Mouse (Mus musculus) midbrain, embryonic 14.5 days (tissue): ENCODE data around the gene Kidins220. TPM values are rescaled to one million over a fixed set of nuclear protein-coding genes. Genes with fewer than 3 reads are reported as not detected.

Experiments
- ATAC-seq: fragments of 200-750 bp; cut with Nextera tagmentation; 2 replicates; pipeline ENCODE4 v1.8.0; 2017; ENCODE audit warnings: moderate number of reproducible peaks, moderate library complexity; ENCODE audit not compliant: low FRiP score, low TSS enrichment
- DNase-seq: peaks from one replicate; pipeline ENCODE4 v3.0.0-alpha.2; 2015
- H3K27ac ChIP-seq: fragments of 300-500 bp; sonication (generic); replicated peaks from 2 replicates; pipeline ENCODE4 v1.5.1; 2014; ENCODE audit warnings: mild to moderate bottlenecking, low read depth, low read length, moderate library complexity
- H3K27me3 ChIP-seq: fragments of 300-500 bp; sonication (generic); 2 replicates; pipeline ENCODE4 v1.6.1; 2014; ENCODE audit warnings: low read length, control low read depth, mixed read lengths; ENCODE audit not compliant: control insufficient read depth, insufficient read depth
- H3K36me3 ChIP-seq: fragments of 300-500 bp; sonication (generic); 2 replicates; pipeline ENCODE4 v1.6.1; 2014; ENCODE audit warnings: low read length, control low read depth; ENCODE audit not compliant: control insufficient read depth, insufficient read depth
- H3K4me1 ChIP-seq: fragments of 300-500 bp; sonication (generic); 2 replicates; pipeline ENCODE4 v1.6.1; 2014; ENCODE audit warnings: mild to moderate bottlenecking, antibody characterized with exemption, low read length, control low read depth; ENCODE audit not compliant: control insufficient read depth, insufficient read depth
- H3K4me2 ChIP-seq: fragments of 300-500 bp; sonication (generic); 2 replicates; pipeline ENCODE4 v1.6.1; 2014; ENCODE audit warnings: mild to moderate bottlenecking, low read length, moderate library complexity
- H3K4me3 ChIP-seq: fragments of 300-500 bp; sonication (generic); replicated peaks from 2 replicates; pipeline ENCODE4 v1.5.1; 2014; ENCODE audit warnings: low read depth, low read length
- H3K9ac ChIP-seq: fragments of 300-500 bp; sonication (generic); replicated peaks from 2 replicates; pipeline ENCODE4 v1.6.1; 2014; ENCODE audit warnings: mild to moderate bottlenecking, low read length, moderate library complexity
- H3K9me3 ChIP-seq: fragments of 300-500 bp; sonication (generic); 2 replicates; pipeline ENCODE4 v1.6.1; 2016; ENCODE audit warnings: low read length, control low read depth, mixed read lengths; ENCODE audit not compliant: control insufficient read depth
- WGBS: fragments of 180-500 bp; shearing (Covaris S2); extraction: QIAGEN DNeasy Blood & Tissue Kit; methylation state at CpG from one replicate; pipeline ENCODE4 v1.1.7; 2014; 5-methylcytosine and 5-hydroxymethylcytosine counted together
- polyA plus RNA-seq: library from polyadenylated mRNA; unstranded; fragments of >200 nt; fragmentation: Nextera tagmentation; extraction: Ambion mirVana; gene quantifications from 2 replicates; pipeline ENCODE4 v1.2.1, GENCODE M21; 2014

The Kidins220 gene
- polyA plus RNA-seq, 1 experiment from 2014 or later, result 188 TPM

GRCm38 (mm10) chr12:24933996-24934395, 40.7 kb upstream of the Kidins220 start:
- Histone ChIP-seq H3K4me3 (no peak overlapping the region), H3K4me2 (no peak overlapping the region), H3K9ac (no peak overlapping the region), H3K4me1 (peaks cover 22% of the 10 kb centered on the region), H3K27me3 (no peaks in the 10 kb centered on the region), H3K9me3 (no peaks in the 10 kb centered on the region), H3K27ac (no peak overlapping the region), H3K36me3 (peaks cover 5% of the 10 kb centered on the region; the same call in 1 of the 2 replicates)
- ATAC-seq (no peak), DNase-seq (no peak)
- WGBS, result 87% methylated on average over 3 of the region's 3 CpGs

GRCm38 (mm10) chr12:24936281-24936680, 38.4 kb upstream of the Kidins220 start:
- DNase-seq (no peak), ATAC-seq (no peak)
- H3K36me3 ChIP-seq, result peaks cover 21% of the 10 kb centered on the region
- H3K4me3 ChIP-seq, result no peak overlapping the region
- WGBS, result 77% methylated on average over 1 of the region's 1 CpGs
- no peaks in the 10 kb centered on the region for H3K27me3 ChIP-seq
- H3K4me1 ChIP-seq, result peaks cover 22% of the 10 kb centered on the region
- H3K9ac ChIP-seq, result no peak overlapping the region
- no peak overlapping the region for H3K27ac ChIP-seq
- H3K9me3 ChIP-seq, result no peaks in the 10 kb centered on the region
- no peak overlapping the region for H3K4me2 ChIP-seq

- no peak for ATAC-seq
- peaks cover 38% of the 10 kb centered on the region for H3K36me3 ChIP-seq
Observed at GRCm38 (mm10) chr12:24939372-24939771, 35.4 kb upstream of the Kidins220 start.

GRCm38 (mm10) chr12:24942619-24943287, 32.0 kb upstream of the Kidins220 start:
- Histone ChIP-seq H3K4me1 (no peaks in the 10 kb centered on the region), H3K9me3 (no peaks in the 10 kb centered on the region), H3K4me3 (no peak overlapping the region), H3K27ac (no peak overlapping the region), H3K4me2 (no peak overlapping the region), H3K36me3 (peaks cover 59% of the 10 kb centered on the region), H3K27me3 (no peaks in the 10 kb centered on the region), H3K9ac (no peak overlapping the region)
- WGBS, result 91% methylated on average over 9 of the region's 9 CpGs
- ATAC-seq (no peak), DNase-seq (no peak)

More at GRCm38 (mm10) chr12:24939372-24939771, 35.4 kb upstream of the Kidins220 start:
- H3K27me3 ChIP-seq, result no peaks in the 10 kb centered on the region
- no peaks in the 10 kb centered on the region for H3K4me1 ChIP-seq
- H3K4me2 ChIP-seq, result no peak overlapping the region
- H3K9ac ChIP-seq, result no peak overlapping the region
- H3K9me3 ChIP-seq, result no peaks in the 10 kb centered on the region
- H3K27ac ChIP-seq, result no peak overlapping the region
- no peak overlapping the region for H3K4me3 ChIP-seq
- WGBS, result 90% methylated on average over 8 of the region's 8 CpGs
- no peak for DNase-seq

GRCm38 (mm10) chr12:24943427-24943826, 31.3 kb upstream of the Kidins220 start:
- H3K9ac ChIP-seq, result no peak overlapping the region
- no peak overlapping the region for H3K27ac ChIP-seq
- no peak overlapping the region for H3K4me2 ChIP-seq
- DNase-seq (no peak), ATAC-seq (no peak)
- no peak overlapping the region for H3K4me3 ChIP-seq
- peaks cover 62% of the 10 kb centered on the region for H3K36me3 ChIP-seq
- 92% methylated on average over 4 of the region's 4 CpGs for whole genome bisulfite sequencing
- no peaks in the 10 kb centered on the region for H3K9me3 ChIP-seq
- no peaks in the 10 kb centered on the region for H3K27me3 ChIP-seq
- H3K4me1 ChIP-seq, result no peaks in the 10 kb centered on the region

GRCm38 (mm10) chr12:24944597-24944996, 30.1 kb upstream of the Kidins220 start:
- WGBS, result 91% methylated on average over 7 of the region's 7 CpGs
- DNase-seq (no peak), ATAC-seq (no peak)
- Histone ChIP-seq H3K36me3 (peaks cover 60% of the 10 kb centered on the region), H3K27ac (no peak overlapping the region), H3K9me3 (no peaks in the 10 kb centered on the region), H3K4me3 (no peak overlapping the region), H3K27me3 (no peaks in the 10 kb centered on the region), H3K9ac (no peak overlapping the region), H3K4me2 (no peak overlapping the region), H3K4me1 (no peaks in the 10 kb centered on the region)

GRCm38 (mm10) chr12:24947065-24947464, 27.7 kb upstream of the Kidins220 start:
- H3K27ac ChIP-seq, result no peak overlapping the region
- H3K4me2 ChIP-seq, result no peak overlapping the region
- no peak overlapping the region for H3K9ac ChIP-seq
- 95% methylated on average over 14 of the region's 14 CpGs for WGBS
- DNase-seq, result no peak
- H3K27me3 ChIP-seq, result no peaks in the 10 kb centered on the region
- no peak overlapping the region for H3K4me3 ChIP-seq
- H3K9me3 ChIP-seq, result no peaks in the 10 kb centered on the region
- H3K4me1 ChIP-seq, result no peaks in the 10 kb centered on the region
- peaks cover 51% of the 10 kb centered on the region for H3K36me3 ChIP-seq
- no peak for ATAC-seq

GRCm38 (mm10) chr12:24948344-24948743, 26.4 kb upstream of the Kidins220 start:
- Histone ChIP-seq H3K4me1 (no peaks in the 10 kb centered on the region), H3K27me3 (no peaks in the 10 kb centered on the region), H3K4me3 (no peak overlapping the region), H3K27ac (no peak overlapping the region), H3K36me3 (peaks cover 54% of the 10 kb centered on the region), H3K9me3 (no peaks in the 10 kb centered on the region), H3K9ac (no peak overlapping the region), H3K4me2 (no peak overlapping the region)
- ATAC-seq (peak; percentile 34; the same call in 1 of the 2 replicates), DNase-seq (peak; percentile 85)
- 62% methylated on average over 3 of the region's 3 CpGs for WGBS

- ATAC-seq (no peak), DNase-seq (peak; percentile 27)
- no peak overlapping the region for H3K27ac ChIP-seq
- H3K9ac ChIP-seq, result no peak overlapping the region
- no peak overlapping the region for H3K4me2 ChIP-seq
- peaks cover 61% of the 10 kb centered on the region for H3K36me3 ChIP-seq
- H3K4me1 ChIP-seq, result no peaks in the 10 kb centered on the region
- H3K9me3 ChIP-seq, result no peaks in the 10 kb centered on the region
- no peak overlapping the region for H3K4me3 ChIP-seq
- H3K27me3 ChIP-seq, result no peaks in the 10 kb centered on the region
- 91% methylated on average over 7 of the region's 7 CpGs for WGBS
Observed at GRCm38 (mm10) chr12:24950376-24951046, 24.2 kb upstream of the Kidins220 start.
